14 mouse cellular contexts compared by ENCODE assay signal in the genomic region with DNA sequence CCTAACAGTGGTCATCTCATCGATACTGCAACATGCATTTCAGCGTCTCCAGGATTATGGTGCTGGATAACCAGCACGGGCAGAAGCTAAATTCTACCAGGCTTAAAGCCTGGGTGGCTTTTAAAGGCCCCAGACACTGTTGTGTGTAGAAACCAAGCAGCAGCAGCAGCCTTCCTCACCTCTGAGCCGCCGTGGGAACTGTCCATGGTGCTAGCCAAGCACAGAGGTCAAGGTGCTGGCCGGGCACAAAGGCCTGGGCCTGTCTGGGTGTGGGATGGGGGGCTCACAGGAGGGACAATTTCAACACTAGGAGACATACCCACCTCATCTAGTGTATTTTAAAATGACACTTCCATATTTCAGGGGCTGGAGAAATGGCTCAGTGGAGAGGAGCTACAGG. TPM values are rescaled to one million over a fixed set of nuclear protein-coding genes. Genes with fewer than 3 reads are reported as not detected.
A peak's percentile ranks its signal among the peaks of the same experiment; 100 is the strongest.
DNase-seq lines count a peak whose midpoint lies in the region; ATAC-seq lines count a peak whose summit lies in the region.
"Had no signal": no experiment of that assay in that cellular context is flagged by ENCODE, and none has a peak within 500 bp of the region (broad histone marks: within the 10 kb centered on the region; RNA-seq: fewer than 3 reads in every experiment).

No protein-coding gene starts in this region.

- H3K4me1 ChIP-seq in forebrain, embryonic 12.5 days: peaks cover 10% of the 10 kb centered on the region
- H3K4me1 ChIP-seq: limb, embryonic 12.5 days had no signal

- 47% methylated on average over 6 of the region's 6 CpGs for WGBS in forebrain, embryonic 12.5 days

- no peak overlapping the region for H3K4me3 ChIP-seq in forebrain, embryonic 12.5 days (replicated peaks)
- H3K4me3 ChIP-seq: limb, embryonic 12.5 days; midbrain, embryonic 15.5 days had no signal

- no peaks in the 10 kb centered on the region for H3K27me3 ChIP-seq in forebrain, embryonic 12.5 days
- H3K27me3 ChIP-seq: midbrain, embryonic 15.5 days had no signal

- peak; percentile 72 for DNase-seq in heart, postnatal 4 days
- DNase-seq in heart, adult 11 months: no peak
- DNase-seq in thymus, postnatal 36 days: peak; percentile 7 to 14
- no peak for DNase-seq in thymus, postnatal 0 days (ENCODE audit: low spot score)
- peak; percentile 68 for DNase-seq in forelimb bud, embryonic 11.5 days (ENCODE audit: low read depth, low spot score)
- peak; percentile 52 for DNase-seq in yolk sac, embryonic 10.5 days (ENCODE audit: low spot score)
- DNase-seq in left cerebral cortex, adult 8-10 months (ENCODE audit: low spot score in 2 of 2): no peak
- DNase-seq: cerebellum, adult 11-12 months; forebrain, postnatal 0 days had no signal

- no peak overlapping the region for H3K9ac ChIP-seq in forebrain, embryonic 12.5 days
- H3K9ac ChIP-seq: forebrain, postnatal 0 days; limb, embryonic 12.5 days; midbrain, embryonic 15.5 days had no signal

- H3K4me2 ChIP-seq in forebrain, embryonic 12.5 days: no peak overlapping the region
- H3K4me2 ChIP-seq: limb, embryonic 12.5 days; midbrain, embryonic 15.5 days had no signal

- no peak overlapping the region for H3K27ac ChIP-seq in forebrain, embryonic 12.5 days
- H3K27ac ChIP-seq: limb, embryonic 12.5 days had no signal

- H3K36me3 ChIP-seq in forebrain, embryonic 12.5 days (replicated peaks): no peaks in the 10 kb centered on the region
- H3K36me3 ChIP-seq: G1E; limb, embryonic 12.5 days; midbrain, embryonic 15.5 days had no signal

- no peak for ATAC-seq in forebrain, embryonic 12.5 days (ENCODE audit: low FRiP score)
- ATAC-seq: forebrain, postnatal 0 days; midbrain, embryonic 15.5 days had no signal

- no peaks in the 10 kb centered on the region for H3K9me3 ChIP-seq in forebrain, embryonic 12.5 days
- H3K9me3 ChIP-seq: G1E; limb, embryonic 12.5 days; midbrain, embryonic 15.5 days had no signal

RNA-seq across cellular contexts. Expression of a gene that starts 29.1 kb away (rescaled TPM):
- under 1 TPM; 0.45 to 0.63 TPM for total RNA-seq in heart, postnatal 4 days (2021)
- polyA plus RNA-seq in thymus, postnatal 0 days (2015; fragmentation: Nextera tagmentation; extraction: Ambion mirVana): not detected in 2 replicates
- 10 to 100 TPM; 64.3 to 72.1 (median 69.3) TPM for total RNA-seq in left cerebral cortex, adult 8-10 months (2022)
- 3.5 and 4.2 TPM in 2 replicates for polyA plus RNA-seq in forebrain, embryonic 12.5 days (2016; fragmentation: Nextera tagmentation; extraction: Ambion mirVana)
- total RNA-seq: hematopoietic stem cell, adult 5-6 weeks had no signal
- polyA plus RNA-seq: G1E had no signal

RNA-seq across cellular contexts. Expression of a gene that starts 36.0 kb away (rescaled TPM):
- total RNA-seq in heart, postnatal 4 days (2021): not detected
- not detected in 2 replicates for polyA plus RNA-seq in thymus, postnatal 0 days (2015; fragmentation: Nextera tagmentation; extraction: Ambion mirVana)
- total RNA-seq in left cerebral cortex, adult 8-10 months (2022): under 1 TPM; 0.19 to 0.27 (median 0.25) TPM
- not detected in 2 replicates for polyA plus RNA-seq in forebrain, embryonic 12.5 days (2016; fragmentation: Nextera tagmentation; extraction: Ambion mirVana)
- total RNA-seq: G1E; hematopoietic stem cell, adult 5-6 weeks had no signal
- polyA plus RNA-seq: forebrain, postnatal 0 days; G1E; limb, embryonic 12.5 days had no signal

Comparison
In these comparisons a context has a peak if more than half of its experiments do, and no peak if none do; other contexts are left out.
1. DNase-seq: peak in heart, postnatal 4 days (single experiment), thymus, postnatal 36 days (2 of 2), forelimb bud, embryonic 11.5 days (single experiment) and yolk sac, embryonic 10.5 days (single experiment); none in heart, adult 11 months (single experiment), thymus, postnatal 0 days (single experiment) and left cerebral cortex, adult 8-10 months (0 of 2).
2. RNA of a gene that starts 29.1 kb away (total RNA-seq): 64.3 to 72.1 TPM in left cerebral cortex, adult 8-10 months; 0.45 to 0.63 TPM in heart, postnatal 4 days; every median in the first group is over 10 times any median in the second.